Mouse (Mus musculus): Measurements from ENCODE around the gene Ift88. TPM values are rescaled to one million over a fixed set of nuclear protein-coding genes. Genes with fewer than 3 reads are reported as not detected.

Ift88 gene
- polyA plus RNA-seq, 2 experiments = 1.6 TPM

- Histone ChIP-seq H3K27me3 (ENCODE audit: control insufficient read depth, insufficient read depth, low read length) (no peaks in the 10 kb centered on the region), H3K4me3 (ENCODE audit: insufficient read depth in 1 of 2, low read depth in 2 of 2, low read length in 2 of 2) (no peak overlapping the region), H3K9ac (replicated peaks) (no peak overlapping the region), H3K4me2 (ENCODE audit: low read depth) (no peak overlapping the region), H3K9me3 (ENCODE audit: control insufficient read depth, low read length) (no peaks in the 10 kb centered on the region), H3K4me1 (replicated peaks; ENCODE audit: control insufficient read depth in 2 of 2, insufficient read depth in 2 of 2, low read length in 1 of 2) (no peaks in the 10 kb centered on the region), H3K36me3 (replicated peaks; ENCODE audit: control insufficient read depth, insufficient read depth, low read depth) (no peaks in the 10 kb centered on the region), H3K27ac (no peak overlapping the region)
- ATAC-seq (ENCODE audit: insufficient read depth) (no peak), DNase-seq (ENCODE audit: low read depth in 3 of 3, low spot score in 3 of 3) (no peak)
- TF ChIP-seq EP300 (IDR thresholded peaks at IDR 0.05; ENCODE audit: low read depth) = no peak
- TF ChIP-seq CTCF (IDR thresholded peaks at IDR 0.05; ENCODE audit: low read depth) = no peak
- 67% methylated on average over 2 of the region's 2 CpGs for WGBS (ENCODE audit: insufficient replicate concordance)
These were observed 51.2 kb downstream of the Ift88 start for GRCm38 (mm10) chr14:57475057-57475456.

DNA sequence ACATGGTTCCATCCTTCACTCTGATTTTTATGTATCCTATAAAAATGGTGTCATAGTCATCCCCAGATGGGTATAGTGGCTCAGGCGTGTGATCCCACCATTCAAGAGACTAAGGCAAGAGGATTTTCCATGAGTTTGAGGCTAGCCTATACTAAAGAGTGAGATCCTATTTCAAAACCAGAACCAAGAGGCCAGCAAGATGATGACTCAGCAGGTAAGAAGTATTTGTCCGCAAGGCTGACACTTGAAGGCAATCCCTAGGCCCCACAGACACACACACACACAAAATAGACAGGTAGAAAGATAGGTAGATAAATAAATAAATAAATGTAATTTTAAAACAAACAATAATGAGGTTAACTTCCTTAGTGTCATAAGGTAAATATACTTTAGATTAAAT is 58.4 kb downstream of the Ift88 start:
- H3K4me2 ChIP-seq (ENCODE audit: low read depth) = no peak overlapping the region
- ATAC-seq (ENCODE audit: insufficient read depth) = no peak
- no peaks in the 10 kb centered on the region for H3K4me1 ChIP-seq (replicated peaks; ENCODE audit: control insufficient read depth in 2 of 2, insufficient read depth in 2 of 2, low read length in 1 of 2)
- no peaks in the 10 kb centered on the region for H3K9me3 ChIP-seq (ENCODE audit: control insufficient read depth, low read length)
- H3K27ac ChIP-seq = no peak overlapping the region
- no peak for DNase-seq (ENCODE audit: low read depth in 3 of 3, low spot score in 3 of 3)
- H3K9ac ChIP-seq (replicated peaks) = no peak overlapping the region
- TF ChIP-seq CTCF (IDR thresholded peaks at IDR 0.05; ENCODE audit: low read depth) = no peak
- TF ChIP-seq EP300 (IDR thresholded peaks at IDR 0.05; ENCODE audit: low read depth) = no peak
- H3K4me3 ChIP-seq (ENCODE audit: insufficient read depth in 1 of 2, low read depth in 2 of 2, low read length in 2 of 2) = no peak overlapping the region
- WGBS (ENCODE audit: insufficient replicate concordance) = 64% methylated on average over 2 of the region's 2 CpGs
- H3K27me3 ChIP-seq (ENCODE audit: control insufficient read depth, insufficient read depth, low read length) = no peaks in the 10 kb centered on the region
- H3K36me3 ChIP-seq (replicated peaks; ENCODE audit: control insufficient read depth, insufficient read depth, low read depth) = no peaks in the 10 kb centered on the region

GRCm38 (mm10) chr14:57484183-57484582 is 60.3 kb downstream of the Ift88 start:
- no peak for ATAC-seq (ENCODE audit: insufficient read depth)
- TF ChIP-seq EP300 (IDR thresholded peaks at IDR 0.05; ENCODE audit: low read depth) (no peak), CTCF (IDR thresholded peaks at IDR 0.05; ENCODE audit: low read depth) (no peak)

GRCm38 (mm10) chr14:57489696-57490095 is 65.8 kb downstream of the Ift88 start:
- WGBS (ENCODE audit: insufficient replicate concordance) = 63% methylated on average over 3 of the region's 3 CpGs
- Histone ChIP-seq H3K9me3 (ENCODE audit: control insufficient read depth, low read length) (no peaks in the 10 kb centered on the region), H3K4me3 (ENCODE audit: insufficient read depth in 1 of 2, low read depth in 2 of 2, low read length in 2 of 2) (no peak overlapping the region), H3K27me3 (ENCODE audit: control insufficient read depth, insufficient read depth, low read length) (no peaks in the 10 kb centered on the region), H3K4me1 (replicated peaks; ENCODE audit: control insufficient read depth in 2 of 2, insufficient read depth in 2 of 2, low read length in 1 of 2) (no peaks in the 10 kb centered on the region), H3K4me2 (ENCODE audit: low read depth) (no peak overlapping the region), H3K9ac (replicated peaks) (no peak overlapping the region), H3K36me3 (replicated peaks; ENCODE audit: control insufficient read depth, insufficient read depth, low read depth) (no peaks in the 10 kb centered on the region), H3K27ac (no peak overlapping the region)
- DNase-seq (ENCODE audit: low read depth in 3 of 3, low spot score in 3 of 3) (no peak), ATAC-seq (ENCODE audit: insufficient read depth) (no peak)
- TF ChIP-seq EP300 (IDR thresholded peaks at IDR 0.05; ENCODE audit: low read depth) (no peak), CTCF (IDR thresholded peaks at IDR 0.05; ENCODE audit: low read depth) (no peak)

More at GRCm38 (mm10) chr14:57484183-57484582, 60.3 kb downstream of the Ift88 start:
- WGBS (ENCODE audit: insufficient replicate concordance) = 79% methylated on average over 6 of the region's 6 CpGs
- H3K36me3 ChIP-seq (replicated peaks; ENCODE audit: control insufficient read depth, insufficient read depth, low read depth) = no peaks in the 10 kb centered on the region
- H3K27me3 ChIP-seq (ENCODE audit: control insufficient read depth, insufficient read depth, low read length) = no peaks in the 10 kb centered on the region
- no peak overlapping the region for H3K9ac ChIP-seq (replicated peaks)
- no peak overlapping the region for H3K4me2 ChIP-seq (ENCODE audit: low read depth)
- H3K27ac ChIP-seq = no peak overlapping the region
- no peak overlapping the region for H3K4me3 ChIP-seq (ENCODE audit: insufficient read depth in 1 of 2, low read depth in 2 of 2, low read length in 2 of 2)
- H3K9me3 ChIP-seq (ENCODE audit: control insufficient read depth, low read length) = no peaks in the 10 kb centered on the region
- H3K4me1 ChIP-seq (replicated peaks; ENCODE audit: control insufficient read depth in 2 of 2, insufficient read depth in 2 of 2, low read length in 1 of 2) = no peaks in the 10 kb centered on the region
- DNase-seq (ENCODE audit: low read depth in 3 of 3, low spot score in 3 of 3) = no peak

GRCm38 (mm10) chr14:57493840-57494239 is 70.0 kb downstream of the Ift88 start:
- ATAC-seq (ENCODE audit: insufficient read depth) = no peak

More at GRCm38 (mm10) chr14:57493840-57494239, 70.0 kb downstream of the Ift88 start:
- H3K36me3 ChIP-seq (replicated peaks; ENCODE audit: control insufficient read depth, insufficient read depth, low read depth) = no peaks in the 10 kb centered on the region
- H3K27ac ChIP-seq = no peak overlapping the region
- no peaks in the 10 kb centered on the region for H3K4me1 ChIP-seq (replicated peaks; ENCODE audit: control insufficient read depth in 2 of 2, insufficient read depth in 2 of 2, low read length in 1 of 2)
- H3K27me3 ChIP-seq (ENCODE audit: control insufficient read depth, insufficient read depth, low read length) = no peaks in the 10 kb centered on the region
- DNase-seq (ENCODE audit: low read depth in 3 of 3, low spot score in 3 of 3) = no peak
- TF ChIP-seq CTCF (IDR thresholded peaks at IDR 0.05; ENCODE audit: low read depth) (no peak), EP300 (IDR thresholded peaks at IDR 0.05; ENCODE audit: low read depth) (no peak)
- no peaks in the 10 kb centered on the region for H3K9me3 ChIP-seq (ENCODE audit: control insufficient read depth, low read length)
- H3K4me2 ChIP-seq (ENCODE audit: low read depth) = no peak overlapping the region
- 77% methylated on average over 2 of the region's 2 CpGs for WGBS (ENCODE audit: insufficient replicate concordance)
- no peak overlapping the region for H3K9ac ChIP-seq (replicated peaks)
- H3K4me3 ChIP-seq (ENCODE audit: insufficient read depth in 1 of 2, low read depth in 2 of 2, low read length in 2 of 2) = no peak overlapping the region
